Comparison of ENCODE assay signal across 8 mouse cellular contexts in genomic region chr8:83902961-83903666, GRCm38 (mm10). TPM values are rescaled to one million over a fixed set of nuclear protein-coding genes. Genes with fewer than 3 reads are reported as not detected.
DNase-seq lines count a peak whose midpoint lies in the region; ATAC-seq lines count a peak whose summit lies in the region.

No protein-coding gene starts in this region.

- H3K4me3 ChIP-seq in forebrain, embryonic 11.5 days (ENCODE audit: low read depth, low read length) = 0 out of 2 replicates have a peak overlapping the region, but pooled peaks have one; percentile 5
- H3K4me3 ChIP-seq in limb, embryonic 13.5 days = peak overlapping the region; percentile 99
- peak overlapping the region; percentile 93 for H3K4me3 ChIP-seq in neural tube, embryonic 13.5 days

- no peak for ATAC-seq in forebrain, embryonic 11.5 days (replicated peaks; ENCODE audit: low FRiP score)
- ATAC-seq in limb, embryonic 13.5 days (ENCODE audit: low FRiP score, low read depth) = no peak
- ATAC-seq in neural tube, embryonic 13.5 days (ENCODE audit: low read depth) = no peak

- DNase-seq in kidney, postnatal 14 days = peak; percentile 22
- DNase-seq in kidney, adult 18-20 months = no peak
- DNase-seq in adrenal gland, postnatal 25 days = peak; percentile 42
- DNase-seq in forebrain, embryonic 11.5 days (ENCODE audit: low spot score) = no peak
- no peak for DNase-seq in urinary bladder, postnatal 36 days (ENCODE audit: low spot score in 2 of 2)
- no peak for DNase-seq in urinary bladder, adult 18-20 months (ENCODE audit: low spot score in 2 of 2)

- no peaks in the 10 kb centered on the region for H3K9me3 ChIP-seq in forebrain, embryonic 11.5 days (ENCODE audit: control insufficient read depth, low read length)
- no peaks in the 10 kb centered on the region for H3K9me3 ChIP-seq in limb, embryonic 13.5 days
- no peaks in the 10 kb centered on the region for H3K9me3 ChIP-seq in neural tube, embryonic 13.5 days

- no peak overlapping the region for H3K27ac ChIP-seq in forebrain, embryonic 11.5 days (ENCODE audit: low read depth, low read length)
- peak overlapping the region; percentile 63 for H3K27ac ChIP-seq in limb, embryonic 13.5 days
- H3K27ac ChIP-seq in neural tube, embryonic 13.5 days (replicated peaks) = peak overlapping the region; percentile 18; the same call in 1 of the 2 replicates

- WGBS in forebrain, embryonic 11.5 days = 8% methylated on average over 12 of the region's 13 CpGs
- WGBS in limb, embryonic 13.5 days = 3% methylated on average over 13 of the region's 13 CpGs
- WGBS in neural tube, embryonic 13.5 days = 11% methylated on average over 13 of the region's 13 CpGs

- H3K9ac ChIP-seq in forebrain, embryonic 11.5 days (ENCODE audit: low read length) = peak overlapping the region; percentile 0; the same call in 1 of the 2 replicates
- peak overlapping the region; percentile 48; the same call in 1 of the 2 replicates for H3K9ac ChIP-seq in limb, embryonic 13.5 days
- peak overlapping the region; percentile 98 for H3K9ac ChIP-seq in neural tube, embryonic 13.5 days

- H3K27me3 ChIP-seq in forebrain, embryonic 11.5 days (ENCODE audit: control insufficient read depth, insufficient read depth, low read length) = no peaks in the 10 kb centered on the region
- H3K27me3 ChIP-seq in limb, embryonic 13.5 days = no peaks in the 10 kb centered on the region
- no peaks in the 10 kb centered on the region for H3K27me3 ChIP-seq in neural tube, embryonic 13.5 days

- peaks cover 20% of the 10 kb centered on the region for H3K4me1 ChIP-seq in forebrain, embryonic 11.5 days (replicated peaks; ENCODE audit: control insufficient read depth, insufficient read depth, low read length)
- H3K4me1 ChIP-seq in limb, embryonic 13.5 days = peaks cover 65% of the 10 kb centered on the region
- peaks cover 64% of the 10 kb centered on the region for H3K4me1 ChIP-seq in neural tube, embryonic 13.5 days (replicated peaks)

- H3K36me3 ChIP-seq in forebrain, embryonic 11.5 days (ENCODE audit: control insufficient read depth, insufficient read depth, low read length) = no peaks in the 10 kb centered on the region
- peaks cover 15% of the 10 kb centered on the region for H3K36me3 ChIP-seq in limb, embryonic 13.5 days
- 0 out of 2 replicates have a peak, but pooled peaks cover 3% of the 10 kb centered on the region for H3K36me3 ChIP-seq in neural tube, embryonic 13.5 days

- H3K4me2 ChIP-seq in forebrain, embryonic 11.5 days (ENCODE audit: low read depth, low read length, severe bottlenecking) = peak overlapping the region; percentile 21; the same call in 1 of the 2 replicates
- peak overlapping the region; percentile 83 for H3K4me2 ChIP-seq in limb, embryonic 13.5 days (replicated peaks)
- peak overlapping the region; percentile 80 for H3K4me2 ChIP-seq in neural tube, embryonic 13.5 days

RNA-seq across cellular contexts. Expression of gene Adgrl1, which starts 3.2 kb away (rescaled TPM):
- total RNA-seq in adrenal gland, postnatal 25 days (2021) = 73.5 and 114 TPM in 2 replicates
- polyA plus RNA-seq in forebrain, embryonic 11.5 days (2014; fragmentation: Nextera tagmentation; extraction: Ambion mirVana) = 24.5 and 27.8 TPM in 2 replicates
- 28.1 and 29.3 TPM in 2 replicates for polyA plus RNA-seq in limb, embryonic 13.5 days (2015; fragmentation: Nextera tagmentation; extraction: Ambion mirVana)
- 40.0 and 40.1 TPM in 2 replicates for polyA plus RNA-seq in neural tube, embryonic 13.5 days (2015; fragmentation: Nextera tagmentation; extraction: Ambion mirVana)

RNA-seq across cellular contexts. Expression of gene Gm10644, which starts 51.9 kb away (rescaled TPM):
- 2.1 and 3.2 TPM in 2 replicates for total RNA-seq in adrenal gland, postnatal 25 days (2021)
- polyA plus RNA-seq in forebrain, embryonic 11.5 days (2014; fragmentation: Nextera tagmentation; extraction: Ambion mirVana) = 0.92 and 1.2 TPM in 2 replicates
- polyA plus RNA-seq in limb, embryonic 13.5 days (2015; fragmentation: Nextera tagmentation; extraction: Ambion mirVana) = 0.40 and 0.43 TPM in 2 replicates
- 0.62 and 0.77 TPM in 2 replicates for polyA plus RNA-seq in neural tube, embryonic 13.5 days (2015; fragmentation: Nextera tagmentation; extraction: Ambion mirVana)

RNA-seq across cellular contexts. Expression of gene Asf1b, which starts 52.2 kb away (rescaled TPM):
- total RNA-seq in adrenal gland, postnatal 25 days (2021) = 6.0 and 7.2 TPM in 2 replicates
- polyA plus RNA-seq in forebrain, embryonic 11.5 days (2014; fragmentation: Nextera tagmentation; extraction: Ambion mirVana) = 92.7 and 94.0 TPM in 2 replicates
- 51.4 and 52.9 TPM in 2 replicates for polyA plus RNA-seq in limb, embryonic 13.5 days (2015; fragmentation: Nextera tagmentation; extraction: Ambion mirVana)
- polyA plus RNA-seq in neural tube, embryonic 13.5 days (2015; fragmentation: Nextera tagmentation; extraction: Ambion mirVana) = 12.7 and 14.6 TPM in 2 replicates

Comparison
In these comparisons a context has a peak if more than half of its experiments do, and no peak if none do; other contexts are left out.
1. DNase-seq: peak in kidney, postnatal 14 days (single experiment) and adrenal gland, postnatal 25 days (single experiment); none in kidney, adult 18-20 months (single experiment), forebrain, embryonic 11.5 days (single experiment), urinary bladder, postnatal 36 days (0 of 2) and urinary bladder, adult 18-20 months (0 of 2).
2. H3K4me2 ChIP-seq: peak in every context shown above with its lines; median percentile 83 in limb, embryonic 13.5 days; 80 in neural tube, embryonic 13.5 days; 21 in forebrain, embryonic 11.5 days.
3. H3K4me3 ChIP-seq: peak in every context shown above with its lines; median percentile 99 in limb, embryonic 13.5 days; 93 in neural tube, embryonic 13.5 days; 5 in forebrain, embryonic 11.5 days.
4. H3K9ac ChIP-seq: peak in every context shown above with its lines; median percentile 98 in neural tube, embryonic 13.5 days; 48 in limb, embryonic 13.5 days; 0 in forebrain, embryonic 11.5 days.